Mouse (Mus musculus) heart, adult 9 months (tissue): ENCODE data around the gene Rubcnl.

Experiments used
- DNase-seq, 2 experiments: peaks; one replicate each; pipeline ENCODE4 v3.0.0; 2022; ENCODE audit warnings: low spot score in 2 of 2

Rubcnl gene

DNA sequence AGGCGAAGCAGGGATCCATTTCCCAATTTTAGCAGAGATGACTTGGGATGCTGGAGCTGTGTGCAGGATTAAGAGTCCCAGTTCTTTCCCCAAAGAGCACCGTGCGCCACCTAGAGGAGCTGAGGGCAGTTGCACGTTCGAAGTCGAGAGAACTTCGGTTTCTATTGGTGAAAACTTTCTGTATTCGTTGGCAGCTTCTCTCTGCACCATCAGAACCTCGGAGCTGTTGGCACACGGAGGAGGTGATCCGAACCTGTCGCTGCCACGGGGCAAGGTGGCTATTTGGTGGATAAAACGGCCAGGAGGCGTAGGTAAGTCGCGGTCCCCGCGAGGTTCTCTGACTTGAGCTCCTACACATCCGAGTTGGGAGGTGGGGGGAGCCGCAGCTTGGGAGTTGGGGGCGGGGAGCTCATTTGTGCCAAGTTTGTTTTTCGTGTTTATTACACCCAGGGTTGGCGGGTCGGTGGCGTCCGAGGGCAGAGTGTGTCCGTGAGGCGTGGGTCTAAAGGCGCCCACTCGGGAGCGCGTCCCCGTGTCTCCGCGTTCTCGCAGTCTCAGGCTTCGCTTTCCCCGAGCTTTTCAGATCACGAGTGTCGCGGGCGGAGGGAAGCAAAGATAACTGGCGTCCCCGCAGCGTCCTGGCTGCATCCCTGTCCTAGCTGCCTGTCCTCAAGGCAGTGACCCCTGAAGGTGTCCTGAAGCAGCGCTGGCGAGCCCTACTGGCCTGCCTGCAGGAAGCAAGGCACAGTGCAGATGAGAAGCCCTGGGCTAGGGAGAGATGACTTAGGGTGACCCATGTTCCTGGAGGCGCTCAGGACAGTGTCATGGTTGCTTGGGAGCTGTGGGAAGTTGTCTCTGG, at the start of gene Rubcnl:
Gene Rubcnl, plus strand, starts transcription at position 172 of the 859 bp plus-strand sequence.
- DNase-seq = peak; percentile 50 to 72

- DNase-seq = no peak
These were observed 43.6 kb upstream of the Rubcnl start for GRCm38 (mm10) chr14:74972216-74972615.

DNA sequence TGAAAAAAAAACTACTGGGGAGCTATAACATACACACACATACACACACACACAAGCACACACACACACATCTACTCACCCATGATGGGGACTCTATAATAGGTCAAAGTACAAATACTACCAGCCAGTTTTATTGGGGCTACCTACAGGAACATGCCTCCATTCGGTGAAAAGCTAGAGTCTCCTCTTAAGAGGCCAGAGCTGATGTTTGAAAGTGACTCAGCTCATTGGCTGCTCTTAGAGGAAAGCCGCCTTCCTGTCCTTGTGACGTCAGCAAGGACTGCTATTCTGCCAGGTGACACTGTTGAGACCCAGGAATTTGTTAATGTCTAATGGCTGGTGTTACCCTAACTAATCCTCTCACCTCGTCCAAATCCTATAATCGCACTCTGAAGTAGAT, 43.1 kb upstream of the Rubcnl start:
- DNase-seq = no peak

DNA sequence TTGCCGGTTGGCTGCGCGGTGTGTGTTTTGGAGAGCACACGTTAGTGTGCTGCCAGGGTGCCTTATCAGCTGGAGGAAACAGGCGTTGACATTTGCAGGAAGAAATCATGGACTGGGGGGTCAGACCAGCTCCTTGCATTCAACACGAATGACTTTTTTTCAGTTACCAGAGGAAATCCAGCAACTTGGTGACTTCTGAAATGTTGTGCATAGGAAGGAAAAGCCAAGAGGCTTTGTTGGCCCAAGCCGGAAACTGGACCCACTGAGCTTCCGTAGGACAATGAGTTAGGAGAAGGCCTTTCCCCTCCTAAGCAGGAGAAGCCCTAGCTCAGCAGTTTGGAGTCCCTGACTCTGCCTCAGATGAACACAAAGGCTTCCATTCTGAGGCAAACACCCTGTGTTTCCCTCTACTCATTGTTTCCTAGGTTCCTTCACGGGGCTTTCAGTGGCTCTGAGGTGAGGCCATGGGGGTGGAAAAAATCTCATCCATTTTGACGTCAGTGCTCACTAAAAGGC, 41.6 kb upstream of the Rubcnl start:
- DNase-seq = peak; percentile 50 to 67

GRCm38 (mm10) chr14:74976972-74977371, 38.9 kb upstream of the Rubcnl start:
- peak in 1 of 2 experiments; percentile 25 for DNase-seq

- DNase-seq = no peak
These were observed 34.8 kb upstream of the Rubcnl start for GRCm38 (mm10) chr14:74981016-74981415.

- DNase-seq = no peak
These were observed 32.7 kb upstream of the Rubcnl start for GRCm38 (mm10) chr14:74983079-74983478.

DNA sequence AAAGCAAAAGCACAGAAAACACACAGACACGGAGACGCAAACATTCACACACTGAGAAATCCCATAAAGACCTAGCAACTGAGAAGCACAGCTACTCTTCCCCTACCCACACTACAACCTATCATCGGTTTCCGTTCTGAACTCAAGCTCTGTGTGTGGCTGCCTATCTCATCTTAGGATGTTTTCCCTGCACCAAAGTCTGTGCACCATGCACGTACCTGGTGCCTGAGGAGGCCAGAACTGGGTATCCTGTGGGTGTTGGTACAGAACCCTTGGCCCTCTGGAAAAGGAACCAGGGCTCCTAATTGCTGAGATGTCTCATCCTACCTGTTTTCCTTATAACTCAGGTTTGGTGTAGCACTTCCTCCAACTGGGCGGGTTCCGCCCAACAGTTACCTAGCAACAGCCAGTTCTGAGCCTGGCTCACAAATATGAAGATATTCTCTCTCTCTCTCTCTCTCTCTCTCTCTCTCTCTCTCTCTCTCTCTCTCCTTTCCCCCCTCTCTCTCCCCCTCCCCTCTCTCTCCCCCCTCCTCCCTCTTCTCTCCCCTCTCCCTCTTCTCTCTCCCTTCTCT, 30.9 kb upstream of the Rubcnl start:
- no peak for DNase-seq

GRCm38 (mm10) chr14:74985658-74986057, 30.2 kb upstream of the Rubcnl start:
- no peak for DNase-seq

- DNase-seq = no peak
These were observed 29.3 kb upstream of the Rubcnl start for GRCm38 (mm10) chr14:74986527-74986926.

DNA sequence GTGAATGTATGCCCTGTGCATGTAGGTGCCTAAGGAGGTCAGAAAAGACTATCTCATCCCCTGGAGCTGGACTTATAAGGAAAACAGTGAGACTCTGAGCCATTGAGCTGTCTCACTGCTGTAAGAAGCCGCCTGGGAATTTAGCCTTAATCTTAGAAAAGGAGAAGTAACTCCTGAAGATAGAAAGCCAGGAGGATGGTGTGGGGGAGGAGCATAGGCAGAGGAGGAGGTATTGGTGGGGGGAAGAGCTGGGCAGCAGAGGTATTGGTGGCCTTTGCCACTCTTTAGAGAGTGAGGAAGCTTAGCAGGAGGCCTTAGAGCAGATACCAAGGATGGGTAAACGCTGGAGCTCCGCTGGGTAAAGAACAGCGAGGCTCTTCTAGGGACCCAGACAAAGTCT, 26.5 kb upstream of the Rubcnl start:
- no peak for DNase-seq

GRCm38 (mm10) chr14:74989909-74990308, 25.9 kb upstream of the Rubcnl start:
- no peak for DNase-seq

GRCm38 (mm10) chr14:74990504-74990903, 25.3 kb upstream of the Rubcnl start:
- DNase-seq = peak; percentile 29 to 41

- no peak for DNase-seq
These were observed 19.3 kb upstream of the Rubcnl start for GRCm38 (mm10) chr14:74996556-74996955.

GRCm38 (mm10) chr14:74997041-74997440, 18.8 kb upstream of the Rubcnl start:
- DNase-seq = no peak

DNA sequence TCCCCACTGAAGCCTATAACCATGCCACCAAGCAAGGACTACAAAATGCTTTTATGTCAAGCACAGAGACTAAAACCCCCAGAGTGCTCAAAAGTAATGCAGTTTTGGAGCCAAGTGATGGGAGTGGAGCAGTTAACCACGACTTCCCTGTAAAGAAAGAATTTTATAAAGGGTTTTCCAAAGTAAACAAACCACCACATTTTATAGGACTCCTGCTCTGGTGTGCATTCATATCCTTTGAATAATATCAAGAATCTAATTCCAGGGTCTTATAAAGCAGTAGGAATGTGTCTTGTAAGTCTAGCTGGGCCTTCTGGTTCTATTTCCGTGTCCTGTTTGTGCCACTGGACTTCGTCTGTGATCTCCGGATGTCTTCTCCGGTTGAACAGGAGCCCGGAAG, 14.5 kb upstream of the Rubcnl start:
- DNase-seq = no peak

- no peak for DNase-seq
These were observed 12.5 kb upstream of the Rubcnl start for GRCm38 (mm10) chr14:75003356-75003755.

- DNase-seq = no peak
These were observed 10.2 kb upstream of the Rubcnl start for GRCm38 (mm10) chr14:75005478-75006199.

GRCm38 (mm10) chr14:75010346-75010745, 5.5 kb upstream of the Rubcnl start:
- no peak for DNase-seq

DNA sequence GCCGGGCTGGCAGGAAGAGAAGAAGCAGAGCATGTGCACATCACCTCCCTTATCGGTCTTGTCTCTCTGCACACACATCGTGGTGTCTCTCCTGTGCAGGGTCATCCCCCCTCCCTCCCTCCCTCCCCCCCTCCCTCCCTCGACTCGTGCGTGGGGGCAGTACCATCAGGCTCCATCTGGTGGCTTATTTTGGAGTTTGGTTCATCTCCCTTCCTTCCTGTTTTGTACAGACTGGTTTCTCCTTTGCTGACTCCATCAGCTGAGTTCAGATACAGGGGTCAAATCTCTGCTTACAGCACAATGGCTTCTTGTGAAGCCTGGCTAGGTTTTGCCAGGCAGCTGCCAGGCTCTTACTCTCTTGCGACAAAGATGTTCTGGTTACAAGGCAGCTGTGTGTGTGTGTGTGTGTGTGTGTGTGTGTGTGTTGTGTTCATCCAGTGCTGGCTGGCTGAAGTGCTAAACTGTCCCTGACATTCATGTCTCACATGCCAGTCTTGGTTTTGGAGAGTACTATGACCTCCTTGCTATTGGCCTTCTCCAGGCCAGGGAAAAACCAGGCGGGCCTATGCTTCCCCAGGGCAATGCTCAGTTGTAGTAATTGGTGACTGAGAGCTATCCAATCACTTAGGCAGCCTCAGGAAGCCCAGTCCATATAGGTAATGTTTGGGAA, 4.7 kb upstream of the Rubcnl start:
- peak in 1 of 2 experiments; percentile 39 for DNase-seq

DNA sequence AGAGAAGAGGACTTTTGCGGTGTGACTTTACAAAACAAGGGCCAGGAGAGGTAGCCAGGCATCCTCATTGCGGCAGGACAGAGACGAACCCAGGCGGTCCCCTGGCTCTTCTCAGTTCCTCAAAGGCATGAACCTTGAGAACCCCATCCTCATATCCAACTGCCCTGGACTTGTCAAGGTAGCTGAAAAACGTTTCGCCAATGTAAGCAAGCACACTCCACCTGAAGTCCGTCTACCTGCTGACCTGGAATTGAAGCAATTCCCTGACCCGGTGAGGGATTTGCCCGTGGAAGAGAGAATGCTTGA, 841 bp downstream of the Rubcnl start:
- no peak for DNase-seq

DNA sequence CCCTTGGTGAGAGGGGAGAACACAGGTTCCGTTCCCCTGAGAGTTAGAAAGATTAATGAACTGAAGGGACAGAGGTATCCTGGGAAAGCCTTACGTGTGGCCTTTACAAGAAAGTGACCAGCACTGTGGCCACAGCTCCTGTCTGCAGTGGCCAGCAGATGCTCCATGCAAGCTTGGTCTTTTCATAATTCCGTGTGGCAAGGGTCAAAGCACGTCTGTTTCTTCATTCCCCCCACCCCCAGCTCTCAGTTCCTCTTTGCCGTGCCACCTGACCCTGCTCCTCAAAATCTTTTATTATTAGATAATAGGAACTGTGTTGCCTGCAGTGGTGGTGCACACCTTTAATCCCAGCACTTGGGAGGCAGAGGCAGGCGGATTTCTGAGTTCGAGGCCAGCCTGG, 1.4 kb downstream of the Rubcnl start:
- no peak for DNase-seq
